Mouse (Mus musculus): ENCODE data around the gene Henmt1. TPM values are rescaled to one million over a fixed set of nuclear protein-coding genes. Genes with fewer than 3 reads are reported as not detected.

Gene Henmt1
- total RNA-seq, 4 experiments from 2014 or later = not detected

GRCm38 (mm10) chr3:108997762-108998161 lies 58.1 kb downstream of the Henmt1 start:
- no peak for DNase-seq (ENCODE audit: low spot score)

GRCm38 (mm10) chr3:108999173-108999572 lies 59.5 kb downstream of the Henmt1 start:
- no peak for DNase-seq (ENCODE audit: low spot score)

- DNase-seq (ENCODE audit: low spot score) = no peak
Observed at GRCm38 (mm10) chr3:109005777-109006176, 66.1 kb downstream of the Henmt1 start.

GRCm38 (mm10) chr3:109008180-109008579 lies 68.5 kb downstream of the Henmt1 start:
- DNase-seq (ENCODE audit: low spot score) = no peak

Other genes with a start within 250 kb of the Henmt1 start
- gene Gpsm2, start 217.6 kb upstream of the Henmt1 start, total RNA-seq (2022) = 1 to 10 TPM in 1 of 4 experiments, under 1 TPM in 3; 0.41 to 1.3 (median 0.61) TPM
- gene Aknad1, start 200.2 kb upstream of the Henmt1 start, total RNA-seq (2022) = under 1 TPM in 1 of 4 experiments, not detected in 3; 0.16 TPM
- 10 to 100 TPM; 16.7 to 27.6 (median 21.9) TPM for gene Stxbp3, start 99.3 kb upstream of the Henmt1 start, total RNA-seq (2022)
- under 1 TPM in 1 of 4 experiments, not detected in 3; 0.06 TPM for gene Fndc7, start 49.9 kb upstream of the Henmt1 start, total RNA-seq (2022)
- 10 to 100 TPM; 14.1 to 18.6 (median 17.4) TPM for gene Prpf38b, start 28.1 kb upstream of the Henmt1 start, total RNA-seq (2022)
- gene Gm9857, start 572 bp downstream of the Henmt1 start, total RNA-seq (2022) = not detected
- gene Fam102b, start 87.7 kb downstream of the Henmt1 start, total RNA-seq (2022) = 10 to 100 TPM in 3 of 4 experiments, 1 to 10 TPM in 1; 8.0 to 11.7 (median 11.0) TPM
- gene Slc25a54, start 140.6 kb downstream of the Henmt1 start, total RNA-seq (2022) = not detected
- 1 to 10 TPM; 3.9 to 5.5 (median 4.6) TPM for gene Slc25a24, start 183.3 kb downstream of the Henmt1 start, total RNA-seq (2022)